In the genomic region with DNA sequence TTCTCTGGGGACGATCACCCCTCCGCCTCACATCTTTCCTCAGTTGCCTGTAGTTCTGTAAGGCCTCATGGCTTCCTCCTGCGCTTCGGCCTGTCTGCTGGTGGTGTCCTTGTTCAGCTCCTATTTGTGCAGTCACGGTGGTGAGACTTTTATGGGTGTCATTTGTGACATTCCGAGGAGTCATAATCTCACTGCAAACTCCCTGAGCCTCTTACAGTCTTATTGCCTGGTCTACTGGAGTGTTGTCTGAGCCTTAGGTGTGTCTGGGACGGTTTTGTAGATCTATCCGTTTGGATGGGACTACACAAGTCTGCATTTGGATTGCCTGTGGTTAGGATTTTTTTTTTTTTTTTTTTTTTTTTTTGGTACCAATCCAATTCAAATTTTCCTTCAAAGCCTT, we compare ENCODE assay signal across 17 mouse cellular contexts. TPM values are rescaled to one million over a fixed set of nuclear protein-coding genes. Genes with fewer than 3 reads are reported as not detected.
"Had no signal": no experiment of that assay in that cellular context is flagged by ENCODE, and none has a peak within 500 bp of the region (broad histone marks: within the 10 kb centered on the region; RNA-seq: fewer than 3 reads in every experiment).

No protein-coding gene starts in this region.

- H3K27me3 ChIP-seq: midbrain, embryonic 13.5 days; midbrain, embryonic 15.5 days; neural tube, embryonic 12.5 days; stomach, embryonic 15.5 days had no signal

- H3K9ac ChIP-seq: liver, embryonic 14.5 days; lung, embryonic 14.5 days; midbrain, embryonic 13.5 days; midbrain, embryonic 15.5 days; neural tube, embryonic 12.5 days; stomach, embryonic 15.5 days had no signal

- H3K4me2 ChIP-seq: lung, embryonic 14.5 days; midbrain, embryonic 13.5 days; midbrain, embryonic 15.5 days; neural tube, embryonic 12.5 days; stomach, embryonic 15.5 days had no signal

- H3K27ac ChIP-seq: liver, embryonic 14.5 days; midbrain, embryonic 10.5 days; midbrain, embryonic 13.5 days; midbrain, embryonic 15.5 days; neural tube, embryonic 12.5 days; stomach, embryonic 15.5 days; stomach, postnatal 0 days had no signal

- H3K4me1 ChIP-seq: midbrain, embryonic 10.5 days; midbrain, embryonic 13.5 days; midbrain, embryonic 15.5 days; neural tube, embryonic 12.5 days; stomach, embryonic 15.5 days had no signal

- H3K9me3 ChIP-seq: midbrain, embryonic 10.5 days; midbrain, embryonic 13.5 days; midbrain, embryonic 15.5 days; neural tube, embryonic 12.5 days; stomach, embryonic 15.5 days had no signal

- DNase-seq: lung, adult 18-20 months; lung, embryonic 14.5 days; lung, postnatal 10 days; retina, postnatal 1 day; right cerebral cortex, adult 18-20 months; right cerebral cortex, postnatal 14 days; thymus, adult 2 months; thymus, postnatal 25 days; thymus, postnatal 4 days had no signal

- ATAC-seq: midbrain, embryonic 13.5 days; midbrain, embryonic 15.5 days had no signal

- H3K36me3 ChIP-seq: midbrain, embryonic 15.5 days; stomach, embryonic 15.5 days had no signal

- H3K4me3 ChIP-seq: midbrain, embryonic 10.5 days; midbrain, embryonic 13.5 days; midbrain, embryonic 15.5 days; neural tube, embryonic 12.5 days; stomach, embryonic 15.5 days had no signal

RNA-seq across cellular contexts. Expression of a gene that starts 18.1 kb away (rescaled TPM):
- polyA plus RNA-seq: neural tube, embryonic 14.5 days had no signal
